Mouse (Mus musculus) ES-Bruce4 (cell line): ENCODE results near the gene Aarsd1. TPM values are rescaled to one million over a fixed set of nuclear protein-coding genes. Genes with fewer than 3 reads are reported as not detected.
"Not testable (repeated sequence)": the region's sequence is repeated elsewhere in the genome, so short reads cannot be mapped to it uniquely, and the experiment has no call there.

Source experiments
- H3K27ac ChIP-seq: 2 replicates; pipeline ENCODE4 v1.5.1; 2012; ENCODE audit warnings: low read length, inconsistent platforms; ENCODE audit not compliant: insufficient read depth
- H3K27me3 ChIP-seq: 2 replicates; pipeline ENCODE4 v1.6.1; 2012; ENCODE audit warnings: mild to moderate bottlenecking, low read length, inconsistent platforms; ENCODE audit not compliant: control insufficient read depth, poor library complexity, insufficient read depth, severe bottlenecking
- H3K36me3 ChIP-seq: 2 replicates; pipeline ENCODE4 v1.6.1; 2012; ENCODE audit warnings: inconsistent platforms, mild to moderate bottlenecking, low read length, moderate library complexity; ENCODE audit not compliant: control insufficient read depth, poor library complexity, insufficient read depth, severe bottlenecking
- H3K4me1 ChIP-seq: one replicate; pipeline ENCODE4 v1.8.1; 2011; ENCODE audit warnings: low read length; ENCODE audit not compliant: control insufficient read depth, insufficient read depth
- H3K4me3 ChIP-seq: 2 replicates; pipeline ENCODE4 v1.5.1; 2011; ENCODE audit warnings: low read depth, mild to moderate bottlenecking, low read length
- H3K9ac ChIP-seq: 2 replicates; pipeline ENCODE4 v1.6.1; 2012; ENCODE audit warnings: low read depth, mild to moderate bottlenecking, inconsistent platforms; ENCODE audit not compliant: poor library complexity, severe bottlenecking
- H3K9me3 ChIP-seq: replicated peaks from 2 replicates; pipeline ENCODE4 v1.6.1; 2012; ENCODE audit warnings: mild to moderate bottlenecking, low read length, inconsistent platforms; ENCODE audit not compliant: control insufficient read depth, poor library complexity, insufficient read depth, severe bottlenecking
- CTCF ChIP-seq: IDR thresholded peaks from one replicate; pipeline ENCODE4 v1.8.1; 2011; ENCODE audit warnings: low read depth, low read length
- EP300 ChIP-seq: IDR thresholded peaks from 2 replicates; pipeline ENCODE4 v1.6.1; 2011; ENCODE audit warnings: low read depth, low read length; ENCODE audit not compliant: insufficient read depth
- POLR2A ChIP-seq: IDR thresholded peaks from one replicate; pipeline ENCODE4 v1.8.1; 2011; ENCODE audit warnings: low read length; ENCODE audit not compliant: insufficient read depth
- polyA plus RNA-seq: library from polyadenylated mRNA; stranded (reverse); fragments of >200 nt; gene quantifications from 2 replicates; pipeline ENCODE4 v1.2.4, GENCODE M21; 2011; ENCODE audit warnings: low read depth; ENCODE audit not compliant: missing spikeins, insufficient read depth, insufficient read length

The Aarsd1 gene
- polyA plus RNA-seq, 1 experiment: 45.4 TPM

DNA sequence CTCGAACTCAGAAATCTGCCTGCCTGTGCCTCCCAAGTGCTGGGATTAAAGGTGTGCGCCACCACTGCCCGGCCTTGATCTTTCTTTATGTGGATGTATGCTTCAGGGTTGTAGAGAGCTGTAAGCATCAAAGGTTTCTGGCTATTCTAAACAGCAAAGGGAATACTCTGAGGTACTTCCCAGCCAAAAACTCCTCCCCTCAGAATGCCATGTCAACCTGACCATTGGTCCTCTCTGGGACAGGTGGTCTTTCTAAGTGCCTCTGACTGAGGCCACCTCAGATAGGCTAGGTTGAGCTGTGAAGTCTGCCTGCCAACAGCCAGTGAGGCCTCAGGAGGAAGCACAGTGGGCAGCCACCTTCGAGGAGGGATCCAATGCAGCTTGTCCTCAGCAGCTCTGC is 31.5 kb upstream of the Aarsd1 start:
- Histone ChIP-seq H3K27me3 (no peaks in the 10 kb centered on the region), H3K4me1 (peaks cover 5% of the 10 kb centered on the region), H3K27ac (no peak overlapping the region), H3K4me3 (no peak overlapping the region), H3K9me3 (no peaks in the 10 kb centered on the region), H3K9ac (peak overlapping the region; percentile 20; the same call in 1 of the 2 replicates), H3K36me3 (peaks cover 16% of the 10 kb centered on the region)
- TF ChIP-seq POLR2A: no peak
- no peak for TF ChIP-seq CTCF
- TF ChIP-seq EP300: no peak

DNA sequence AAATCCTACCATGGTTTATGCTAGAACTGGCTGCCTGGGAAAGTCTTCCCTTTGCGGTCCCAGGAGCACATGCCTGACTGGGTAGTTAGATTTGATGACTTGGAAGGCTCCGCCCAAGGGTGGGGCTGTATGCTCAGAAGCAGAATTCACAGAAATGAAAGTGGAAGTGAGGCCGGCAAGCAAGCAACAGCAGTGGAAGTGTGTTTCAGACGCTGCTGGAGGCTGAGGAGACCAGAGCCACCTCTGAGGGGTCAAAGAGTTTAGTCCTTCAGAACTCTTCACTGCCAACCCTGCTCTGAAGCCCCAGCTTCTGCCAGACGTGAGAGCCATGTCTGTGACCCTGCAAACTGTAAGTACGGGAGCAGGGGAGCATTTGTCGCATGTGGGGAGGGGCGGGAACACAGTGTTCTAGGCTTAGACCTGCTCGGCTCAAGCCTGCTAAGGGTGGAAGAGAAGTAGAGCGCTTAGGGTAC is 30.9 kb upstream of the Aarsd1 start, which contains the start of gene Ifi35:
Ifi35 (plus strand) TSS at position 134 of the 473 bp plus-strand sequence.
- Histone ChIP-seq H3K4me3 (peak within 1 kb of the TSS; percentile 7; the same call in 1 of the 2 replicates), H3K9ac (peak within 1 kb of the TSS; percentile 20), H3K27ac (peak within 1 kb of the TSS; percentile 7; the same call in 1 of the 2 replicates), H3K4me1 (peaks cover 5% of the 10 kb centered on the region), H3K9me3 (no peaks in the 10 kb centered on the region), H3K27me3 (no peaks in the 10 kb centered on the region), H3K36me3 (peaks cover 22% of the 10 kb centered on the region)
- no peak for TF ChIP-seq EP300
- TF ChIP-seq CTCF: no peak
- no peak for TF ChIP-seq POLR2A

DNA sequence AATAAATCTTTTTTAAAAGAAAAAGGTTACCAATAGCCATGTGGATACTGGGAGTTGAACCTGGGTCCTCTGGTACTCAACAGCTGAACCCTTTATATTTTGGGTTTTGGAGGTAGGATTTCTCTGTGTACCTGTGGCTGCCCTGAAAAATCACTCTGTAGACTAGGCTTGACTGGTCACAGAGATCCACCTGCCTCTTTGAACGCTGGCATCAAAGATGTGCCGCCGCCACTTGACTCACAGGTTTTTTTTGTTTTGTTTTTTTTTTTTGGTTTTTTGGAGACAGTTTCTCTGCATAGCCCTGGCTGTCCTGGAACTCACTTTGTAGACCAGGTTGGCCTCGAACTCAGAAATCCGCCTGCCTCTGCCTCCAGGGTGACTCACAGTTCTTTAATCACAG is 30.4 kb upstream of the Aarsd1 start:
- Histone ChIP-seq H3K9me3 (no peaks in the 10 kb centered on the region), H3K36me3 (peaks cover 27% of the 10 kb centered on the region), H3K27me3 (no peaks in the 10 kb centered on the region), H3K4me3 (no peak overlapping the region), H3K27ac (no peak overlapping the region), H3K4me1 (peaks cover 5% of the 10 kb centered on the region), H3K9ac (peak overlapping the region; percentile 20; the same call in 1 of the 2 replicates)
- TF ChIP-seq POLR2A: no peak
- TF ChIP-seq EP300: no peak
- TF ChIP-seq CTCF: no peak

DNA sequence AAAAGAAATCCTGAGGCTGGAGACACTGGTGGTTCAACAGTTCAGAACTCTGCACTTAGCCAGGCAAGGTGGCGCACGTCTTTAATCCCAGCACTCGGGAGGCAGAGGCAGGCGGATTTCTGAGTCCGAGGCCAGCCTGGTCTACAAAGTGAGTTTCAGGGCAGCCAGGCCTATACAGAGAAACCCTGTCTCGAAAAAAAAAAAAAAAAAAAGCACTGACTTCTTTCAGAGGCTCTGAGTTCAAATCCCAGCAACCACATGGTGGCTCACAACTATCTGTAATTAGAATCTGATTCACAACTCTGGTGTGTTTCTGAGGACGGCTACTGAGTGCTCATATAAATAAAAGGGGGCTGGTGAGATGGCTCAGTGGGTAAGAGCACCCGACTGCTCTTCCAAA is 29.4 kb upstream of the Aarsd1 start:
- not testable (repeated sequence) for H3K4me1 ChIP-seq, H3K27me3 ChIP-seq, H3K4me3 ChIP-seq

DNA sequence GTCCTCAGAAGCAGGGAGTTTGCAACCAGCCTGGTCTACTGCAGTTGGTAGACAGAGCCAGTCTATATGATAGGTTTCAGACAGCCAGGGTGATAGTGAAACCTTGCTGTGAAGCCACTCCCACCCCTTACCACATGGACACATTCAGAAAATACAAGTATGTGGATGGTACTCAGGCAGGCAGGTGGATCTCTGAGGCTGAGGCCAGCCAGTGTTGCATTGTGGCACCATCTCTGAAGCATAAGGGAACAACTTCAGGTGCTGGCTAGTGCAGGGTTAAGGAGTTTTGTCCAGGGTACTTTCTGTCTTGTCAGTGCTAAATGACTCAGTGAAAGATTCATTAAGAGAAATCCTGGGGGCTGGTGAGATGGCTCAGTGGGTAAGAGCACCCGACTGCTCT is 28.9 kb upstream of the Aarsd1 start:
- Histone ChIP-seq H3K9ac (no peak overlapping the region), H3K4me3 (no peak overlapping the region), H3K27me3 (no peaks in the 10 kb centered on the region), H3K36me3 (peaks cover 29% of the 10 kb centered on the region), H3K4me1 (peaks cover 3% of the 10 kb centered on the region), H3K27ac (peak overlapping the region; percentile 84), H3K9me3 (no peaks in the 10 kb centered on the region)
- TF ChIP-seq CTCF (no peak), POLR2A (no peak), EP300 (no peak)

More for the DNA sequence above, 29.4 kb upstream of the Aarsd1 start:
- H3K9me3 ChIP-seq, H3K27ac ChIP-seq, H3K9ac ChIP-seq: not testable (repeated sequence)
- peaks cover 29% of the 10 kb centered on the region for H3K36me3 ChIP-seq

DNA sequence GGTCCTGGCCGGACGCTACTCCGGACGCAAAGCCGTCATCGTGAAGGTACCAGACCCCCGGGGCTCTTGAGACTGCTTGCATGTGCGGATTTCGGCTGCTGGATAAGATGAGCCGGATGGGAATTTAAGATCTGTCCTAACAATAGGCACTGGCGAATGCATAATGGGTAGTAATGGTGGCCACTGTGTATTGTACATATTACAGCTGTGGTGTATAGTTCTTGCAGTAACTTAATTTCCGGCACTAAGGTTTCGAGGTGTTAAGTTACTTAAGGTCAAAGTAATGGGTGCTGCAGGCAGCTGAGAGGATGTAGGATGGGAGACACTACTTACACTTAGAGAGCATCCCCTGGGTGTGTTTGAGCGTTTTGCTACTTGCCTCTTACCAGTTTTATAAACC is 25.3 kb upstream of the Aarsd1 start:
- H3K27ac ChIP-seq: peak overlapping the region; percentile 36
- H3K4me3 ChIP-seq: peak overlapping the region; percentile 99
- H3K9me3 ChIP-seq: no peaks in the 10 kb centered on the region
- TF ChIP-seq POLR2A (no peak), EP300 (no peak), CTCF (no peak)
- H3K4me1 ChIP-seq: no peaks in the 10 kb centered on the region
- H3K27me3 ChIP-seq: no peaks in the 10 kb centered on the region
- H3K9ac ChIP-seq: peak overlapping the region; percentile 92
- peaks cover 29% of the 10 kb centered on the region for H3K36me3 ChIP-seq
